Mouse (Mus musculus) layer of hippocampus, adult 9-11 months (tissue): ENCODE data around the gene Tssk1.

ENCODE experiments used
- DNase-seq: peaks from one replicate; pipeline ENCODE4 v3.0.0; 2022

The Tssk1 gene

DNA sequence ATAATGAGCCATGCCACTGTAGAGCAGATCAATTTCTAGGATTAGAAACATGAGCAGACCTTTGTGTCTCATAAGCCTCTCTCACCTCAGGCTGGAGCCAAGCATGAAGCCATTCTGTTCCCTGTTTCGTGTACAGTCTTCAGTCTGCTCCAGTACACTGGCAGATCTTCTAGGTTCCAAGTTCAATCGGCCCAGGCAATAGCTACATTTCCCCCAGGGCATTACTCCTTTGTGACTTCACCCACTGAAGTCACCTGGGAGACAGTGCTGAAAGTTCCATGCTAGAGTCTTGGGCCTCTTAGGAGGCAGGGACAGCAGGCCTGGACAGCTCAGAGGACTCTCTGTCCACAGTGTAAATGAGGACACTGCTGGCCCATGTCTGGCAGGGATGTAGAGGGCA lies at the start of gene Tssk1:
Gene Tssk1, plus strand, starts transcription at position 301 of the 400 bp plus-strand sequence.
- DNase-seq, result no peak

DNA sequence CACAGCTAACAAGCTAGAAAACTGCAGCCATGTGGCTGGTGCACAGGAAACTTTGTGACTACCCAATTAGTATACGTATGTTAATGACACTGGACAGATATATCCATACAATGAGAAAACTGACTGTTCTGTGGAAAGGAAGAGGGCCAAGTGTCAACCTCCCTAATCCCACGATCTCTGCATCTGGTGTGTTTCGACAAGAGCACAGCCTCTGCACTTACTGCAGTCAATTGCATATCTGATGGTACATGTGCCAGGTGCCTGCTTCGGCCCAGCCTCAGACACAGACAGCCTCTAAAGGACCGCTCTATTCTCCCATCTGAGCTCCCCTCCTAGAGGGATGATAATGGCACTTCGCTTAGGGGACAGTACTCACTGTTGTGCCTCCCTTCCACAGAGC lies 45.6 kb upstream of the Tssk1 start:
- no peak for DNase-seq

DNA sequence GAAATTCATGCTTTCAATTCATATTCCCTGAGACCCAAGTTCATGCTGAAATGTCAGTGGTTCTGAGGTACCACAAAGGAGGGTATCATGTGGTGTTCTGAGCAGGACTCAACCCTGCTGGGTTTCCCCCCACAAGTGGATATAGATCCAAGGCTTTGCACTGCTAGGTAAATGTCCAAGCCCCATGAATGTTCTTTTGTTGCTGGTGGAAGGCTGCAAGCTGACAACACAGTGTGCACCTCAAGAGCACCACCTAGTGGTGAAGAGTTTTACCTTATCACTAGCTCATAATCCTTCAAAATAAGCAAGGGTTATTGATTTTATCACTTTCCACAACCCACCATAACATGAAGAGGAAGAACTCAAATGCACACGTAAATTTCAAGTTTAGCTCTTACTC lies 45.1 kb upstream of the Tssk1 start:
- DNase-seq, result no peak

DNA sequence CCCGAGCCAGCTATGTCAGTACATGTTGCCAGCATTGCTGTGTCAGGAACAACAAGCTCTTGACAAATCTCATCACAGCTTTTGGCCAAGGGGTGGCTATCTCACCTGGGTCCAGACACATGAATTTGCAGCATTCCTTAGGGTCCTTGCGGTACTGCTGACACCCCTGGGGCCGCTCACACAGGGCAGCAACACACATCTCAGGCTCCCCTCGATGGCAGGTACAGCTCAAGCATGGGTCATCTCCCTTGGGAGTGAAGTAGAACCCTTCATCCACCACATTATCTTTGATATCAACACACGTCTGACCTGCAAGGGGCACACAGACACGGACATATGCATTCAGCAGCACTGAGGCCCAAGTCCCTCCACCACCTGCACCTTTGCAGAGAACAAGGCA lies 44.5 kb upstream of the Tssk1 start:
- DNase-seq, result no peak

DNA sequence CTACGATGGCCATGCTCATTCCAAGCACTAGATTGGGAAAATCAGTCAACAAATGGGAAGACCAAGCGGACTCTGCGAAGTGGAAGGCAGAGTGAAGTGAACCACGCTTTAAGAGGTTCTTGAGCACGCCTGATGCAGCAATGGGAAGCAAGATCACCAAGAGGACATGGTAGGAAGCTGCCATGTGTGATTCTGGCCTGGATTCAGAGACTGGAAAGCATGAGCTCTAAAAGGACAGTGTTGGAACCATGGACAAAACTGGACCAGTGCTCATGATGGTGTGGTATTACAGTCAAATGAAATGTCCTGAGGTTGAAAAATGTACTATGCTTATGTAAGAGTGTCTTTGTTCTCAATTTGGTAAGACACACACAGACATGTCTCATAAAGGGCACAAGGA lies 42.7 kb upstream of the Tssk1 start:
- DNase-seq, result no peak

DNA sequence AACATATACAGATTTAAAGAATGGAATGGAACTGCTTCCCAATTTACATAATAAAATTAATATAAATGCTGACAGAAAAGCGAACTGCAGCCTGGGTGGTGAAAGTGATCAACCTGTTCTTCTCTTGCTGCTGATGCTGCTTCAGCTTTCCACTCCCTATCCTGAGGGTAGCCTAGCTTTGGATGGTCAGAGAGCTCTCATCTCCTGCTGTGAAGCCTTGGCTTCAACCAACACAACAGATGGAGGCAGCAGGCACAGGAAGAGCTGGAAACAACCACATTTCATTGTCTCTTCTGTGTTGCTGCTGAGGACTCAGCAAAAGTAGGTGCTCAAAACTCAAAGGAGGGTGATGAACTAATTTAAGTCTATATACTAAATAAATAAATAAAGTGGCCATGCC lies 42.2 kb upstream of the Tssk1 start:
- DNase-seq, result peak; percentile 53

DNA sequence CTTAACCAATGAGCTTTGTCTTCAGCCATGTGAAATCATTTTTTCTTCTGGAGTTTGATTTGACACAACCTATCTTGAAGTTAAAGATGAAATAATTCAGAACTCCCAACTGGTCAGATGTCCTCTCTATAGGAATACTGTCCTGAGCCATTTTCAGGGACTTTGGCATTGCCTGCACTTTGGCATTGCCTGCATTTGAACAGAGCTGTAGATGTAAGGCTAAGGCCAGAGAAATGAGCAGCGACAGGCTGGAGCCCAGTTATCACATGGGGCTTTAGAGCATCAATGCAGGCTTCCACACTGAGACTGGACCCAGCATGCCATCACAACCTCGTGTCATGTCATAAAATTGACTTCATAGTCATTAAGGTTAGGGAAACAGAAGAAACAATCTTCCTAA lies 40.8 kb upstream of the Tssk1 start:
- DNase-seq, result no peak

DNA sequence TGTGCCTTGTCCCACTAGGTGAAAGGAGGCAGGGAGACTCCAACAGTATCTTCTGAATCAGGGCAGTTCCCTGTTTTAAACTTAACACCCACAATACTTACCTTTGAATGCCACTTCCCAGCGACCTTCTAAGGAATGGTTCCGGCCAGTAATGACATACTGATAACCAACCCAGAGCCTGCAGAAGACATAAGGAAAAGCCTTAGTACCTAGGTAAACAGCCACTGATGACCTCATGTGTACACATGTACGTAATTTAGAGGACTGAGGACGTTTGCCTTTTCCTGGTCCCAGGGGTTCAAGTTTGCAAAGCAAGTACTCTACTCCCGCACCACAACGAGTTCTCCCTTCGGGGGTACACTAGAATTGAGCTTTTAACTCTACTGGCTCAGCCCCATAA lies 36.9 kb upstream of the Tssk1 start:
- no peak for DNase-seq

DNA sequence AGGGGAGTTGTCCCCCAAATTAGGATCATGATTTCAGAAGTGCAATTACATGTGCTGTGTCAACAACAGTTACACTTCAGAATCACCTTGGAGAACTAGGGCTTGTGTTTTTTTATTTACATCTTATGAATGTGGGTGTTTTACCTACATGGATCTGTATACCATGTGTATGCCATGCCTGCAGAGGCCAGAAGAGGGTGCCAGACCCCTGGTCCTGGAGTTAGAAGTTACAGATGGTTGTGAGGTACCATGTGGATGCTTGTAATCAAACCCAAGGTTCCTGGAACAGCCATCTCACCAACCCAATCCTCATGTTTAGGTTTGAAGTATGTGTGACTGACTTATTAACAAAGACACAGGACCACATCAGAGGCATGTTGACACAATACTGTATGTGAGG lies 35.4 kb upstream of the Tssk1 start:
- DNase-seq, result no peak

DNA sequence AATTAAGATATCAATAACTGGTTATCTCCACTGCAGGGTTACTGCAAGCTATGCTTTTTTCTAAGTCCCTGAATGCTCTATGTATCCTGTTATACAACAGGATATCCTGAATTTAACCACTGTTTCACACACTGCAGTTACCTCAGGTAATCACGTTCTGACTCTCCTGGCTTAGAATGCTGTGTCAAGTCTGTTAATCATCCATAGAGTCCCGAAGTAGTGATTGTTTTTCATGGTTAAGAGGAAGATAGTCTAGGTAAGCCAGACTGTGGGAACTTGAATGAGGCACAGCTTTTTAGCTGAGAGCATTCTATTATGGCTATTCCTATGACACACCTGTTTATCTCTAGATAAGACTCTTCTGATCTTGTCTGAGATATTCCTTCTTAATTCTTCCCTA lies 28.7 kb upstream of the Tssk1 start:
- no peak for DNase-seq

DNA sequence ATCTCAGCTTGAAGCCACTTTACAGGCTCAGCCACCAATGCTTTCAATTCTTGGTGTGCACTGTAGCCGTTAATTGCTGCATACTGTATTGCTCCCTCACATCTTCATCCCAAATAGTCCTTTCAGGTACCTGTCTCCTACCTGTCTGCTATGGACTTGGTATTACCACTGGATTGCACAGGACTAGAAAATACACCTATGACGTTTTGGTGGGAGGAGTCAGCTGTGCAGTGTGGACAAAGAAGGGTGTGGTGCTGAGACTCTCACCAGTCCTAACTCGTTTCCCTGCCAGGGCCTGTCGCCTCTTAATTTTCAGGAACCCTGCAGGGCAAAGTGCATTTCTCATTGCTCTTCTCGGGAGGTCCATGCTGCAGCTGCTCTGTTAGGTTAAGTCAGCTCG lies 28.3 kb upstream of the Tssk1 start:
- no peak for DNase-seq

DNA sequence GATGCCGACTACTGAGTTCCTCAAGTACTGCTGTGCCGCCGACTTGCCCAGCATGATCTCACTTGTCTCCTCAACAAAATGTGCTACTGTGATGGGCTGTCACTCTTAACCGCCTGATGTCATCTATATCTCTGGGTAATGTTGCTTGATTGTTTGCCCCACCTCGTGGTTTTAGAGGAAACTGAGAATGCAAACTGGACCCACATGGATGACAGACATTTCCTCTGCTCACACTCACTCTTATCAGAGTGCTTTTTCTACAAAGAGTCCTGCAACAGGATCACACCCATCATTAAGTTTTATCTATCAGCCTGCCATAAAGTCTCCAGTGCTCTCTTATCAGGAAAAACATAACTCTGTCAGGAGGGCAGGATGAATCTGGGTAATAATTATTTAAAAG lies 22.8 kb upstream of the Tssk1 start:
- DNase-seq, result no peak

DNA sequence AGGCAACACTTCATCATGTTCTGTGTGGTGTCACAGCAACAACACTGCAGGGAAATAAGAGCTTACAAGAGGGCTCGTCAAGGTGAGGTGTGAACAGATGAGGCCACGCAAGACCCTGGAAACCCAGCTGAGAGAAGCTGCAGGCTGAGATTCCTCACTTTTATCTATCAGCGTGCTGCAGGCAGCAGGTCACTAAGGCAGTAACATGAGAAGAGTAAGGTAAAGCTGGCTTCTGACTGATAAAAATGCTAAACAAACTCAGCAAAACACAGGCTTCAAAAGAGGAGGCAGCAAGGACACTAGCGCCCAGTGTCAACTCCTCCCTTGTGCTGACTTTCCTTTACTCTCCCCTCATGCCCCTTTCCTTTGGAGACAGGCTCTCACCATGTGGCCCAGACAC lies 21.0 kb upstream of the Tssk1 start:
- DNase-seq, result no peak

DNA sequence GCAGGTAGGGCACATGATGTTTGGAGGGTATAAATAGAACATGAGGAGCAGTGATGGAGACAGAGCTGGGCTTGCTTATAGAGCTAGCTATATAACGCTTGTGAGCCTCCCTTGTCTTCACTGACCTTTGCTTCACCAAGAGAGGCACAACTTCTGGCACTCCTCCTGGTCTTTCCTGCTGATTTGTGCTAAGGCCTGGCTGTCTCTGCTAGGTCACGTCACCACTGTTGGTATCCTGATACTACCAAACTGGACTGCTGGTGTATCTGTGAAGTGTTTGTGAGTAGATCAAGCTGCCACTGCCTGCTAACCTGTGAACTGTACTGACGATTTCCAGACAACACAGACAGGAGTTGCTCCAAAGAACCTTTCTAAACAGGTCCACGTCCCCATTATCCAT lies 18.8 kb upstream of the Tssk1 start:
- no peak for DNase-seq

DNA sequence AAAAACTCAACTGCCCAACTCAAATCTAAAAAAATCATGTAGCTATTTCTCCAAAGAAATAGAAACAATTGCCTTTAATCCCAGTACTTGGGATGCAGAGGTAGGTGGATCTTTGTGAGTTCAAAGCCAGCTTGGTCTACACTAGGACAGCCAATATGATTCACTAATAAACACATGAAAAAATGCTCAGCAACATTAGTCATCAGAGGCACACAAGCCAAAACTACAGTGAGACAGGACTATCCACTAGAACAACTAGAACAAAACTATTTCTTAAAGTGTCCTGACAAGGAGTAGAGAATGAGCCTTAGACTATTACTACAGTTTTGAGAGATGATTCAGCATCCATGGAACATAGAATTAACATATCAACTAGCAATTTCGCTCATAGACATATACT lies 17.9 kb upstream of the Tssk1 start:
- no peak for DNase-seq

DNA sequence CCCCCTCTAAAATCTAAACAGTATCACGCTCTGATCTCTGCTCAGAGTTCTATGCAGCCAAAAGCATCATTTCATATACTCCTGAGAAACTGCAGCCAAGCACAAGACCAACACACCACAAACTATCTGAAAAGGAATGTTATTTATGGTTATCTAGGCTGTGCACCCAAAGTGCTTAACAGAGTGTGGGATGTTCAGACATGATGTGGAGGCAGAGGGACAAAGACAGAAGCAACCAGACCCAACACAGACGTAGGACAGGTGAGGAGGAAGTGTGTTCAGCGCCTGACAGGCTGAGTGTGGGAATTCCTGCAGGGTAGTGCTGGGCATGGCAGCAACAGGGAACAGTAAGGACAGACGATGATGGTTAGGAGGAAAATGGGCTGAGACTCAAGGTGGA lies 14.5 kb upstream of the Tssk1 start:
- DNase-seq, result no peak

DNA sequence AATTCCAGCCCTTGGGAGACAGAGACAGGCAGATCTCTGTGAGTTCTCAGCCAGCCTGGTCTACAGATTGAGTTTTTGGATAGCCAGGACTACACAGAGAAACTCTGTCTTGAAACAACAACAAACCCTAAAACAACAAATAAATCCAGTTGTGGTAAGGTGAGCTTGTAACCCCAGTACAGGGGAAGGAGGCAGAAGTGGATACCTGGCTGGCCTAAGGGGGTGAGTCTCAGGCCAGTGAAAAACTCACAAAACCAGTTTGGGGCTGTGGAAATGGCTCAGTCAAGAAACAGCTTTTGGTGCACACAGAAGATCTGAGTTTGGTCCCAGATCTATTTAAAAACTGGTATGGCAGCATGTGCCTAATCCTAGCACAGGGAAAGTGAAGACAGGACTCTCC lies 11.8 kb upstream of the Tssk1 start:
- no peak for DNase-seq

DNA sequence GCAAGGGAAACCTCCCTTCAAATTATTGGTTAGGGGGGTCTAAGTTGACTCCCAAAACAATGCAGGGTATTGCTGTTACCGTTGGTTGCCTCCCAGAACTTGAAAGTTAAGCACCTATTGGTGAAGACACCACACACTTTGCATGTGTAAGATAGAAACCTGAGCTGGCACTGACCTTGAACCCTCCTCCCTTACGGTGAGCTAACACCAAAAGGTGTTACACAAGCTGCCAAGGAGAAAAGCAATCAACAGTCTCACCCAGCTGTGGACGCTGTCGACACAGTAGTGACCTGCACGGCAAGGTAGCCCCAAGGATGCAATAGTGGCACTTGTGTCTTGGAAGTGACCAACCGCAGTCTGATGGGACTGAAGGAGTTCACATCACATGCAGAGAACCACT lies 9.9 kb upstream of the Tssk1 start:
- no peak for DNase-seq

DNA sequence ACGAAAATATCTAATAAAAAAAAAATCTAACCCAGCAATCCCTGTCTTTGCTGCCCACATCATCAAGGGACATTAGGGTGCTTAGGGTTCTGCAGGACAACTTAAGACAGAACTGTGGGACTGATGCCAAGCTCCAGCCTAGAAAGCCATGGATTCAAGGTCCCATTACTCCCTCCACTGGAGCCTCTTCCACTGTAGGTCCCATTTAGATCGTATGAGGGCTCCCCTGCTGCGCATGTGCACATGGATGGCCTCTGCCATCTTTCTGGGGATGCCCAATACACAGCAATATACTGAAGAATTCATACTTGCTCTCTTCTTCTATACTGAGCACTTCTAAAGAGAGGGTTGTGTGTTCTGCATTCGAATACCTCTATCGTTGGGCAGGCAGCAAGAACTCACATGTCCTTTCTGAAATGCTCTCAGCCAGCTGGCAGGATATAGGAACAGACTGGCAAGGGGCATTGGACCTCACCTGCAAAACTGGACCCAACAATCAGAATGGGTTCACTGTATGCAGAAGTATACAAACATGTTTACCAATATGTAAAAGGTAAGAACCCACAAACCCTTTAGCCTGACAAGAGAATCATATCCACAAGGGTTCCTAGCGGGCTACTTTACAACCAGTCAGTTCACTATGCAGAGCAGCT lies 4.2 kb upstream of the Tssk1 start:
- no peak for DNase-seq

DNA sequence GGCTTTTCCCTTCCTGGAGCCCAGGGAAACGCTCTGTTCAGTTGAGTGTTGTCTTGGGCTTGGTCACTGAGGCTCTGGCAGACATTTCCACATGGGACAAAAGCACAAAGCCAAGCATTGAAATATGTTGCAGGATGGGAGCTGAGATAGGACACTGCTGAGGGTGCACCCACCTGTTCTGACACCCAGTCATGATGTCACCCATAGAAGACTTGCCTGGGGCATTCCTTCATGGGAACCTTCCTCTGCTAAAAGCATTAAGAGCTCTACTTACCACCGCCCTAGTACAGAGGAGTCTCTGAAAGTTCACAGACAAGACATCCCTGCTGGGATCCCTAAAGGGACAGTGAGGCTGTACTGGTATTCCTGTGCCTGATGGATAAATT lies 3.7 kb upstream of the Tssk1 start:
- DNase-seq, result no peak

DNA sequence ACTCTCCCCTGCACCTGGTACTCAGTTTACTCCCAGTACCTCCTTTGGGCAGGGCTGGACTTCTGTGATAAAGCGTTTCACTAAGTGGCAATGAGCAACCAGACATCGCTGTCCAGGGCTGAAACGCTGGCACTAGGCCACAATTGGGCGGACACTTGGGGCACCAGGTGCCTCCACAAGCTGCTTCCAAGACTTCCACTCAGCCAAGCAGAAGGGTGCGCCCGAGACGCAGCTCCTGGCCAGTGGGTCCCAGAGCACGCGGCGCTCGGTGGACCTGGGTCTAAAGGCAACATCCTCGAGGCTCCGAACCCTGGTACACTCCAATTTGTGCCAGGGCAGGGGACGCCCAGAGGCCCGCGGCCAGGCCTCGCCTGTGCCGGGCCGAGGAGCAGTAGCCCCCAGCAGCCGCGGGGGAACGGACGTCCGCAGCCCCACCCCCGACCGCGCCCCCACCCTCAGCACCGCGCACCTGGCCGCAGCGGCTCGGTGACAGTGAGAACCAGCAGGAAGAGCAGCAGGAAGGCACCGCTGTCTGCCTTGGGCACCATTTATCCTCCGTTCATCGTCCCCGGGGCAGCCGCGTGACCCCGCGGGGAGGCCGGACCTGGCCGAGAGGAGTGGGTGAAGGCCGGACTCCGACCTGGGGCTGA lies 3.0 kb upstream of the Tssk1 start:
- DNase-seq, result peak; percentile 52

DNA sequence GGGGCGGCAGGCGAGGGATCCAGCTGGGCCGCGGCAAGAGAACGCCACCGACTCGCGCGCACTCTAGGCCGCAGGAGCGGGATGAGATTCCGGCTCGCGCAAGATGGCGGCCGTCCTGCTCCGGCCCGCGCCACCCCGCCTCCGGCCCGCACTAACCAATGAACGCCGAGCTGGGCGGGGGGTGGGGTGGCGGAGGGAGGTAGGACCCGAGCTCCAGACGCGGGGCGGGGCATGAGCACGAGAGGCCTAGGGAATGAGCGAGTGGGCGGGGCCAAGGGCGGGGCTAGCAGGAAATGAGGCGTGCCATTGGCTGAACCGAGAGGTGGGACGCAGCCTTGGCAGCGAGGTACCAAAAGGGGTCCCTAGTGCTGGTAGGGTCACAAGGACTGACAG lies 2.5 kb upstream of the Tssk1 start, which contains the start of gene Gm20518:
Gene Gm20518, minus strand, starts transcription at position 105 of the 393 bp plus-strand sequence.
- peak; percentile 99 for DNase-seq

DNA sequence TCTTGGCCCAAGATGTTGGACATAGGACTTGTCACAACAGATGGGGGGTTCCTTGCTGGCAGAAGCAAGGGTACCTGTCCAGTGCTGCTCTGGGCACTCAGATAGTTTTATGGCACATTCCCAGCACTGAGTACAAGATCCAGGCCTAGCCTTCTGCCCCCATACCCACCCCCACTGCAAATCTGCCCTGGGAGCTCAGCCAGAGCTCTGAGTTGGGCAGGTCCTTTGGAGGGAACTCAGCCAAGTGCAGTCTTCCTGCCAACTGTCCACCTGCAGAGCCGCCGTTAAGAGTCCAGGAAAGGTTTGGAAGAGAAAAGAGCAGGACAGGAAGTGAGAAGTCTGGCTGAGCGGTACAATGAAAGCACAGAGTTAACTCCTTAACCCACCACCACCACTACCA lies 1.4 kb upstream of the Tssk1 start:
- DNase-seq, result no peak

DNA sequence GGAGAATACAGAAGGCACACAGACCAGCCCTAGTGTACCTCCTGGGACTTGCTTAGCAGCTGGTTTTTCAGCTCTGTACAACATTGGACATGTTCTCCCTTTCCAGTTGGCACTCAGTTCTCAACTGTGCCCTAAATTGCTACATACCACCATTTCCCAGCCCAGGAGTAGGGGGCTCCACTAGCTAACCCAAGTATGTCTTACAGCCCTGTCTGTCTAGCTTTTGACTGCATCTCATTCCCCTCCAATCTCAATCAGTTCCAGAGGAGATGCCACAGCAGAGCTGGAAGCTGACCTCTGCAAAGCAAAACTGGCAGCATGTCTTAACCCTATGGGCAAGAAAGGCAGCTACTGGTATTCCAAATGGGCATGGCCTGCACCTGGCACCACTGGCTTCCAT lies 2.1 kb downstream of the Tssk1 start:
- DNase-seq, result no peak

DNA sequence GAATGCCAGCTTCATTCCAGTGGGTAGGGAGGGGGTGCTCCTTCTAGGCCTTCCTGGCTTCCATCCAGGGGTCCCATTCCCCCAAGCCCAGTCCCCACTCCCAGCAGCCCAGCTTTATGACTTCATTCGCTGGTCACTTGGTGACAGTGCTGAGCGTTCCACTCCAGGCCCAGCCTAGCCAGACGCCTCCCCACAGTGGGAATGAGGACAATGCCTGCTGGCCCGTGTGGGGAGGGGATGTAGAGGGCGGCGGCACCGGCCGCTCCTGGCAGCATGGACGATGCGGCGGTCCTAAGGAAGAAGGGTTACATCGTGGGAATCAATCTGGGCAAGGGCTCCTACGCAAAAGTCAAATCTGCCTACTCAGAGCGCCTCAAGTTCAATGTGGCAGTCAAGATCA lies 4.4 kb downstream of the Tssk1 start, which contains the start of the genes Dgcr2 and Tssk2:
Gene Dgcr2, minus strand, starts transcription at position 101 of the 400 bp plus-strand sequence.
Gene Tssk2, plus strand, starts transcription at position 176 of the 400 bp plus-strand sequence.
- no peak for DNase-seq
